Mouse (Mus musculus): ENCODE measurements at regions not wholly inside any gene's neighbourhood (a gene's known extent, or its start where the extent isn't known, plus 50 kb on each side); places are given as distances from the start of the nearest gene placed in this dataset.

- ATAC-seq (replicated peaks; ENCODE audit: insufficient number of reproducible peaks, low FRiP score, low TSS enrichment, poor library complexity, severe bottlenecking), result peak; percentile 40; the same call in 1 of the 2 replicates
Measured at GRCm38 (mm10) chr13:45266287-45267064, 123.1 kb upstream of the Mylip start.

- no peak for ATAC-seq (replicated peaks; ENCODE audit: insufficient number of reproducible peaks, low FRiP score, low TSS enrichment, poor library complexity, severe bottlenecking)
Measured at GRCm38 (mm10) chr13:45267446-45267845, 122.1 kb upstream of the Mylip start.

GRCm38 (mm10) chr13:45267906-45268305, 121.6 kb upstream of the Mylip start:
- ATAC-seq (replicated peaks; ENCODE audit: insufficient number of reproducible peaks, low FRiP score, low TSS enrichment, poor library complexity, severe bottlenecking), result no peak

GRCm38 (mm10) chr13:45274261-45274884, 115.2 kb upstream of the Mylip start:
- ATAC-seq (replicated peaks; ENCODE audit: insufficient number of reproducible peaks, low FRiP score, low TSS enrichment, poor library complexity, severe bottlenecking), result no peak

- no peak for ATAC-seq (replicated peaks; ENCODE audit: insufficient number of reproducible peaks, low FRiP score, low TSS enrichment, poor library complexity, severe bottlenecking)
Measured at GRCm38 (mm10) chr13:45275391-45275790, 114.2 kb upstream of the Mylip start.

GRCm38 (mm10) chr13:45277842-45278416, 111.6 kb upstream of the Mylip start:
- ATAC-seq (replicated peaks; ENCODE audit: insufficient number of reproducible peaks, low FRiP score, low TSS enrichment, poor library complexity, severe bottlenecking), result no peak

GRCm38 (mm10) chr13:45281106-45281505, 108.4 kb upstream of the Mylip start:
- no peak for ATAC-seq (replicated peaks; ENCODE audit: insufficient number of reproducible peaks, low FRiP score, low TSS enrichment, poor library complexity, severe bottlenecking)

GRCm38 (mm10) chr13:45286651-45287050, 102.9 kb upstream of the Mylip start:
- ATAC-seq (replicated peaks; ENCODE audit: insufficient number of reproducible peaks, low FRiP score, low TSS enrichment, poor library complexity, severe bottlenecking), result no peak

GRCm38 (mm10) chr13:45287217-45287616, 102.3 kb upstream of the Mylip start:
- no peak for ATAC-seq (replicated peaks; ENCODE audit: insufficient number of reproducible peaks, low FRiP score, low TSS enrichment, poor library complexity, severe bottlenecking)

GRCm38 (mm10) chr13:45289976-45290375, 99.6 kb upstream of the Mylip start:
- ATAC-seq (replicated peaks; ENCODE audit: insufficient number of reproducible peaks, low FRiP score, low TSS enrichment, poor library complexity, severe bottlenecking), result no peak

GRCm38 (mm10) chr13:45294691-45295090, 94.9 kb upstream of the Mylip start:
- ATAC-seq (replicated peaks; ENCODE audit: insufficient number of reproducible peaks, low FRiP score, low TSS enrichment, poor library complexity, severe bottlenecking), result no peak

- no peak for ATAC-seq (replicated peaks; ENCODE audit: insufficient number of reproducible peaks, low FRiP score, low TSS enrichment, poor library complexity, severe bottlenecking)
Measured at GRCm38 (mm10) chr13:45300610-45301009, 88.9 kb upstream of the Mylip start.

GRCm38 (mm10) chr13:45301191-45301905, 88.2 kb upstream of the Mylip start:
- no peak for ATAC-seq (replicated peaks; ENCODE audit: insufficient number of reproducible peaks, low FRiP score, low TSS enrichment, poor library complexity, severe bottlenecking)

GRCm38 (mm10) chr13:45302796-45303195, 86.7 kb upstream of the Mylip start:
- no peak for ATAC-seq (replicated peaks; ENCODE audit: insufficient number of reproducible peaks, low FRiP score, low TSS enrichment, poor library complexity, severe bottlenecking)

- no peak for ATAC-seq (replicated peaks; ENCODE audit: insufficient number of reproducible peaks, low FRiP score, low TSS enrichment, poor library complexity, severe bottlenecking)
Measured at GRCm38 (mm10) chr13:45306177-45306576, 83.4 kb upstream of the Mylip start.

GRCm38 (mm10) chr13:45307226-45307625, 82.3 kb upstream of the Mylip start:
- ATAC-seq (replicated peaks; ENCODE audit: insufficient number of reproducible peaks, low FRiP score, low TSS enrichment, poor library complexity, severe bottlenecking), result no peak

GRCm38 (mm10) chr13:45319646-45320045, 69.9 kb upstream of the Mylip start:
- ATAC-seq (replicated peaks; ENCODE audit: insufficient number of reproducible peaks, low FRiP score, low TSS enrichment, poor library complexity, severe bottlenecking), result no peak

GRCm38 (mm10) chr13:45325736-45326293, 63.7 kb upstream of the Mylip start:
- no peak for ATAC-seq (replicated peaks; ENCODE audit: insufficient number of reproducible peaks, low FRiP score, low TSS enrichment, poor library complexity, severe bottlenecking)

- no peak for ATAC-seq (replicated peaks; ENCODE audit: insufficient number of reproducible peaks, low FRiP score, low TSS enrichment, poor library complexity, severe bottlenecking)
Measured at GRCm38 (mm10) chr13:45326751-45327150, 62.8 kb upstream of the Mylip start.
